Mouse (Mus musculus) E14TG2a.4 (cell line): ENCODE data around the gene Ddx51.

Experiments
- CTCF ChIP-seq: conservative IDR thresholded peaks from 2 replicates; pipeline ENCODE4 v1.5.1; 2014; ENCODE audit warnings: low read length
- NANOG ChIP-seq: IDR thresholded peaks from 2 replicates; pipeline ENCODE4 v1.6.1; 2014; ENCODE audit warnings: borderline replicate concordance, low read length, mixed read lengths
- POU5F1 ChIP-seq: IDR thresholded peaks from 2 replicates; pipeline ENCODE4 v1.6.1; 2014; ENCODE audit warnings: low read length, borderline replicate concordance

- no peak for TF ChIP-seq CTCF
- TF ChIP-seq POU5F1, result no peak
- TF ChIP-seq NANOG, result no peak
Observed at GRCm38 (mm10) chr5:110659682-110660081, 6.4 kb downstream of the Ddx51 start.
